9 mouse cellular contexts compared by ENCODE assay signal in genomic region chr15:25732758-25733428, GRCm38 (mm10).
DNase-seq lines count a peak whose midpoint lies in the region; ATAC-seq and TF ChIP-seq lines count a peak whose summit lies in the region.
"Had no signal": no experiment of that assay in that cellular context is flagged by ENCODE, and none has a peak within 500 bp of the region (broad histone marks: within the 10 kb centered on the region; RNA-seq: fewer than 3 reads in every experiment).

No protein-coding gene starts in this region.

- no peak overlapping the region for H3K4me2 ChIP-seq in liver, postnatal 0 days (ENCODE audit: low read depth, low read length)
- H3K4me2 ChIP-seq in liver, embryonic 12.5 days = no peak overlapping the region
- H3K4me2 ChIP-seq: limb, embryonic 13.5 days had no signal

- H3K27ac ChIP-seq in liver, postnatal 0 days (ENCODE audit: low read depth) = no peak overlapping the region
- no peak overlapping the region for H3K27ac ChIP-seq in liver, embryonic 12.5 days
- H3K27ac ChIP-seq in embryonic facial prominence, embryonic 10.5 days (replicated peaks) = no peak overlapping the region
- H3K27ac ChIP-seq: limb, embryonic 13.5 days had no signal

- TF ChIP-seq EP300 in liver, postnatal 0 days (IDR thresholded peaks at IDR 0.05; ENCODE audit: low read depth) = no peak

- H3K27me3 ChIP-seq in liver, postnatal 0 days (ENCODE audit: insufficient read depth, low read length) = no peaks in the 10 kb centered on the region
- no peaks in the 10 kb centered on the region for H3K27me3 ChIP-seq in liver, embryonic 12.5 days (replicated peaks)
- H3K27me3 ChIP-seq in embryonic facial prominence, embryonic 10.5 days (replicated peaks; ENCODE audit: low read depth, poor library complexity, severe bottlenecking) = no peaks in the 10 kb centered on the region
- H3K27me3 ChIP-seq: limb, embryonic 13.5 days had no signal

- H3K9ac ChIP-seq in liver, postnatal 0 days (replicated peaks) = no peak overlapping the region
- H3K9ac ChIP-seq in liver, embryonic 12.5 days = no peak overlapping the region
- H3K9ac ChIP-seq: limb, embryonic 13.5 days had no signal

- 79% methylated on average over 8 of the region's 8 CpGs for WGBS in liver, postnatal 0 days (ENCODE audit: insufficient replicate concordance)
- 77% methylated on average over 8 of the region's 8 CpGs for WGBS in liver, embryonic 12.5 days (ENCODE audit: insufficient replicate concordance)
- WGBS in embryonic facial prominence, embryonic 10.5 days = 83% methylated on average over 8 of the region's 8 CpGs

- peaks cover 17% of the 10 kb centered on the region for H3K36me3 ChIP-seq in liver, postnatal 0 days (replicated peaks; ENCODE audit: insufficient read depth, low read length)
- peaks cover 27% of the 10 kb centered on the region; the same call in 1 of the 2 replicates for H3K36me3 ChIP-seq in liver, embryonic 12.5 days
- peaks cover 70% of the 10 kb centered on the region for H3K36me3 ChIP-seq in embryonic facial prominence, embryonic 10.5 days (replicated peaks)

- no peaks in the 10 kb centered on the region for H3K4me1 ChIP-seq in liver, postnatal 0 days (ENCODE audit: insufficient read depth)
- no peaks in the 10 kb centered on the region for H3K4me1 ChIP-seq in liver, embryonic 12.5 days
- H3K4me1 ChIP-seq in embryonic facial prominence, embryonic 10.5 days = no peaks in the 10 kb centered on the region
- H3K4me1 ChIP-seq: limb, embryonic 13.5 days had no signal

- no peaks in the 10 kb centered on the region for H3K9me3 ChIP-seq in liver, postnatal 0 days (ENCODE audit: low read length)
- H3K9me3 ChIP-seq in liver, embryonic 12.5 days (replicated peaks) = no peaks in the 10 kb centered on the region
- no peaks in the 10 kb centered on the region for H3K9me3 ChIP-seq in embryonic facial prominence, embryonic 10.5 days
- H3K9me3 ChIP-seq: limb, embryonic 13.5 days had no signal

- H3K4me3 ChIP-seq in liver, postnatal 0 days (ENCODE audit: low read depth, low read length) = no peak overlapping the region
- H3K4me3 ChIP-seq in liver, embryonic 12.5 days = no peak overlapping the region
- no peak overlapping the region for H3K4me3 ChIP-seq in embryonic facial prominence, embryonic 10.5 days
- H3K4me3 ChIP-seq: limb, embryonic 13.5 days had no signal

- ATAC-seq in liver, postnatal 0 days = no peak
- no peak for ATAC-seq in liver, embryonic 12.5 days

- peak; percentile 61 for TF ChIP-seq CTCF in liver, postnatal 0 days (IDR thresholded peaks at IDR 0.05; ENCODE audit: low read depth)

- peak; percentile 49 for DNase-seq in adrenal gland, postnatal 14 days
- DNase-seq in adrenal gland, adult 18-20 months (ENCODE audit: low spot score in 2 of 2) = no peak
- no peak for DNase-seq in liver, postnatal 0 days
- DNase-seq in embryonic facial prominence, embryonic 10.5 days (ENCODE audit: low spot score) = peak; percentile 43
- peak; percentile 54 for DNase-seq in layer of hippocampus, adult 9-10 months (ENCODE audit: low spot score)
- DNase-seq in retina, postnatal 1 day = peak; percentile 58
- no peak for DNase-seq in ovary, postnatal 14 days (ENCODE audit: low spot score)

Comparison
In these comparisons a context has a peak if more than half of its experiments do, and no peak if none do; other contexts are left out.
1. DNase-seq: peak in adrenal gland, postnatal 14 days (single experiment), embryonic facial prominence, embryonic 10.5 days (single experiment), layer of hippocampus, adult 9-10 months (single experiment) and retina, postnatal 1 day (single experiment); none in adrenal gland, adult 18-20 months (0 of 2), liver, postnatal 0 days (single experiment) and ovary, postnatal 14 days (single experiment).